Mouse (Mus musculus): Measurements from ENCODE around the gene Ppp4r4.

GRCm38 (mm10) chr12:103540429-103540828 is 8.3 kb downstream of the Ppp4r4 start:
- TF ChIP-seq CTCF (IDR thresholded peaks at IDR 0.05; ENCODE audit: extremely low read depth, insufficient read depth, low read length) (no peak), POLR2A (IDR thresholded peaks at IDR 0.05; ENCODE audit: extremely low read depth, insufficient read depth, low read length) (no peak)

All from cortical plate, adult 2 months (tissue).